In the genomic region with DNA sequence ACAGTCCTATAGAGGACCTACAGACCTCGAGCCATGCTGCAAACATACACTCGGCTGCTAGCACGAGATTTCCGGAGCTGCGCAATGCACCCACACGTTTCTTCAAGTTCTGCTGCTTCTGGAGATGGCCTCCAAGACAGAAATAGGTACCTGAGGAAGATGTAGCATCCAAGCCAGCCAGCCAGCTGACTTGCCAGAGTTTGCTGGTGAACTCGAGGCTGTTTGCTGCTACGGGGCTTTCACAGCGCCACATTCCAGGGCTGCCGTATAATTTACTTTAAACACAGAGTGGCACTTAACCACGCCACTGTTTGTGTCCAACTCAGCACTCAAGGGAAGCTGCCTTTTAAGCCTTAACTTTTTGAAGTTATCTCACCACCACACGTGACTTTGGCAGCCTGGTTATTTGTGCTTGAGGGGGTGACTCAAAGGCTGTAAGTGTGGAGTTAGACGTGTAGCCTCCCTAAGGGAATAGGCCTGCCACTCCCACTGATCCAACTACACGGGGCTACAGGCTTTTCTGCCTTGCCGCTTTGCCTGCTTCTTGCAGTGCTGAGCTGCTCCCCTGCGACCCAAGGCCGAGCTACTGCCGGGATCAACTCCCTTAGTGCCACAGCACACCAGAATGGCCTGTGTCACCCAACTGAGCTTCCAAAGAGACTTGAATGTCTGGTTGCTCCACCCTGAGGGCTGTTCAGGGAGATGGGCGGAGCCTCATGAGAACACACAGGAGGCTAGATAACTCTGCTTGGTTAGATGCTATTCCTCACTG, we compare ENCODE assay signal across 9 mouse cellular contexts. TPM values are rescaled to one million over a fixed set of nuclear protein-coding genes. Genes with fewer than 3 reads are reported as not detected.
DNase-seq lines count a peak whose midpoint lies in the region; ATAC-seq and TF ChIP-seq lines count a peak whose summit lies in the region.
"Had no signal": no experiment of that assay in that cellular context is flagged by ENCODE, and none has a peak within 500 bp of the region (broad histone marks: within the 10 kb centered on the region; RNA-seq: fewer than 3 reads in every experiment).

No protein-coding gene starts in this region.

- 25% methylated on average over 19 of the region's 19 CpGs for WGBS in heart, embryonic 13.5 days

- H3K36me3 ChIP-seq in ES-E14 (ENCODE audit: control insufficient read depth, insufficient read depth, low read length, poor library complexity, severe bottlenecking) = no peaks in the 10 kb centered on the region
- no peaks in the 10 kb centered on the region for H3K36me3 ChIP-seq in heart, embryonic 13.5 days

- H3K27me3 ChIP-seq in heart, embryonic 13.5 days (replicated peaks) = no peaks in the 10 kb centered on the region
- H3K27me3 ChIP-seq: CH12.LX had no signal

- H3K4me2 ChIP-seq in heart, embryonic 13.5 days = peak overlapping the region; percentile 51

- ATAC-seq in frontal cortex, adult (ENCODE audit: low TSS enrichment) = peak; percentile 81
- peak; percentile 53; the same call in 1 of the 2 replicates for ATAC-seq in heart, embryonic 13.5 days (ENCODE audit: extremely low read depth, insufficient number of reproducible peaks, low FRiP score, low TSS enrichment)
- no peak for ATAC-seq in inflammation-experienced regulatory T-cells, adult 6 months

- in situ Hi-C loops in ES-E14 (cut with MboI; ENCODE audit: low sequenced_read_pairs in 2 of 2, unreplicated experiment in 2 of 2) = no loop called here

- H3K4me3 ChIP-seq in ES-E14 (ENCODE audit: insufficient read depth in 1 of 2, low read depth in 1 of 2, low read length in 2 of 2, poor library complexity in 1 of 2, severe bottlenecking in 1 of 2) = peak overlapping the region in 1 of 2 experiments; percentile 19; a peak in 1 of 4 replicates
- no peak overlapping the region for H3K4me3 ChIP-seq in heart, embryonic 13.5 days

- H3K9ac ChIP-seq in ES-E14 (ENCODE audit: insufficient read depth, low read depth, low read length, poor library complexity, severe bottlenecking) = no peak overlapping the region
- peak overlapping the region; percentile 63 for H3K9ac ChIP-seq in heart, embryonic 13.5 days

- no peaks in the 10 kb centered on the region for H3K9me3 ChIP-seq in ES-E14 (ENCODE audit: control insufficient read depth, insufficient read depth, low read depth, low read length)
- H3K9me3 ChIP-seq in heart, embryonic 13.5 days = no peaks in the 10 kb centered on the region

- H3K4me1 ChIP-seq in ES-E14 (ENCODE audit: control insufficient read depth in 2 of 2, insufficient read depth in 2 of 2, low read length in 2 of 2, poor library complexity in 1 of 2) = peaks cover 2% of the 10 kb centered on the region in 2 experiments; a peak in 2 of 4 replicates
- peaks cover 48% of the 10 kb centered on the region for H3K4me1 ChIP-seq in heart, embryonic 13.5 days

- DNase-seq in frontal cortex, postnatal 10 days (ENCODE audit: low spot score in 2 of 2) = no peak
- DNase-seq in ES-E14 (ENCODE audit: low read depth, low spot score) = peak; percentile 51
- peak; percentile 56 for DNase-seq in lung, postnatal 14 days
- DNase-seq in cerebellum, postnatal 14 days = no peak
- DNase-seq in thymus, postnatal 4 days = no peak

- H3K27ac ChIP-seq in ES-E14 (ENCODE audit: insufficient read depth, low read depth, low read length, poor library complexity, severe bottlenecking) = no peak overlapping the region
- H3K27ac ChIP-seq in heart, embryonic 13.5 days (replicated peaks) = peak overlapping the region; percentile 96

TF ChIP-seq in ES-E14, 5 proteins besides CTCF, POLR2A, EP300 and RAD21:
- TF ChIP-seq ZC3H11A (IDR thresholded peaks at IDR 0.05; ENCODE audit: borderline replicate concordance, low read depth, low read length) (no peak), CHD2 (IDR thresholded peaks at IDR 0.05; ENCODE audit: low read depth, low read length) (no peak), HCFC1 (IDR thresholded peaks at IDR 0.05; ENCODE audit: borderline replicate concordance, insufficient read depth, low read length) (no peak), ZNF384 (IDR thresholded peaks at IDR 0.05; ENCODE audit: low read depth, low read length) (no peak), MAFK (IDR thresholded peaks at IDR 0.05; ENCODE audit: insufficient read depth, low read depth, low read length) (no peak)

RNA-seq across cellular contexts. Expression of a gene that starts 25.9 kb away (rescaled TPM):
- 12.8 and 22.5 TPM in 2 replicates for total RNA-seq in ES-E14 (2012; rRNA removed)
- 21.7 and 21.8 TPM in 2 replicates for polyA plus RNA-seq in heart, embryonic 13.5 days (2015; fragmentation: Nextera tagmentation; extraction: Ambion mirVana)
- 10 to 100 TPM in 2 of 3 experiments, 1 to 10 TPM in 1; 9.1 to 17.7 (median 13.8) TPM for polyA plus RNA-seq in inflammation-experienced regulatory T-cells, adult 6 months (2017; shearing (Covaris generic))

Comparison
In these comparisons a context has a peak if more than half of its experiments do, and no peak if none do; other contexts are left out.
1. DNase-seq: peak in ES-E14 (single experiment) and lung, postnatal 14 days (single experiment); none in frontal cortex, postnatal 10 days (0 of 2), cerebellum, postnatal 14 days (0 of 2) and thymus, postnatal 4 days (single experiment).